Mouse (Mus musculus) ovary, postnatal 10 days (tissue): ENCODE results near the gene Nuak2.
"Not testable (repeated sequence)": the region's sequence is repeated elsewhere in the genome, so short reads cannot be mapped to it uniquely, and the experiment has no call there.

Experiments
- DNase-seq: peaks from one replicate; pipeline ENCODE4 v3.0.0; 2022; ENCODE audit warnings: low spot score

Gene Nuak2

GRCm38 (mm10) chr1:132315889-132316624 is at the start of gene Nuak2:
Nuak2 (plus strand) TSS chr1:132316126.
- peak; percentile 70 for DNase-seq

- no peak for DNase-seq
These were observed 49.0 kb upstream of the Nuak2 start for GRCm38 (mm10) chr1:132266791-132267557.

GRCm38 (mm10) chr1:132267959-132268358 is 48.0 kb upstream of the Nuak2 start:
- DNase-seq: no peak

GRCm38 (mm10) chr1:132268418-132269060 is 47.4 kb upstream of the Nuak2 start:
- no peak for DNase-seq

- DNase-seq: no peak
These were observed 44.7 kb upstream of the Nuak2 start for GRCm38 (mm10) chr1:132271237-132271636.

- DNase-seq: no peak
These were observed 39.2 kb upstream of the Nuak2 start for GRCm38 (mm10) chr1:132276694-132277093.

GRCm38 (mm10) chr1:132277124-132277523 is 38.8 kb upstream of the Nuak2 start:
- DNase-seq: no peak

GRCm38 (mm10) chr1:132280636-132281035 is 35.3 kb upstream of the Nuak2 start:
- not testable (repeated sequence) for DNase-seq

- no peak for DNase-seq
These were observed 34.3 kb upstream of the Nuak2 start for GRCm38 (mm10) chr1:132281523-132282176.

- DNase-seq: no peak
These were observed 33.8 kb upstream of the Nuak2 start for GRCm38 (mm10) chr1:132282177-132282536.

GRCm38 (mm10) chr1:132283018-132283417 is 32.9 kb upstream of the Nuak2 start:
- DNase-seq: no peak

GRCm38 (mm10) chr1:132286735-132287134 is 29.2 kb upstream of the Nuak2 start:
- no peak for DNase-seq

- no peak for DNase-seq
These were observed 28.5 kb upstream of the Nuak2 start for GRCm38 (mm10) chr1:132287445-132287844.

- DNase-seq: no peak
These were observed 27.9 kb upstream of the Nuak2 start for GRCm38 (mm10) chr1:132287991-132288451.

GRCm38 (mm10) chr1:132289965-132290364 is 26.0 kb upstream of the Nuak2 start:
- DNase-seq: no peak

- no peak for DNase-seq
These were observed 24.8 kb upstream of the Nuak2 start for GRCm38 (mm10) chr1:132290921-132291675.

- DNase-seq: no peak
These were observed 24.2 kb upstream of the Nuak2 start for GRCm38 (mm10) chr1:132291706-132292105.

- no peak for DNase-seq
These were observed 23.4 kb upstream of the Nuak2 start for GRCm38 (mm10) chr1:132292318-132293129.

GRCm38 (mm10) chr1:132295506-132295905 is 20.4 kb upstream of the Nuak2 start:
- no peak for DNase-seq

- no peak for DNase-seq
These were observed 19.9 kb upstream of the Nuak2 start for GRCm38 (mm10) chr1:132296051-132296450.

- no peak for DNase-seq
These were observed 17.5 kb upstream of the Nuak2 start, which contains the start of gene Klhdc8a for GRCm38 (mm10) chr1:132298425-132298800. Klhdc8a (plus strand) TSS chr1:132298626.
